Mouse (Mus musculus): ENCODE data around the gene Plekhs1.

Plekhs1 gene

GRCm38 (mm10) chr19:56531251-56531650, 69.8 kb downstream of the Plekhs1 start:
- DNase-seq: no peak

- no peak for DNase-seq
Measured at GRCm38 (mm10) chr19:56533291-56534071, 72.0 kb downstream of the Plekhs1 start.

GRCm38 (mm10) chr19:56534337-56534736, 72.9 kb downstream of the Plekhs1 start:
- no peak for DNase-seq

- no peak for DNase-seq
Measured at GRCm38 (mm10) chr19:56535064-56535463, 73.6 kb downstream of the Plekhs1 start.

- no peak for DNase-seq
Measured at GRCm38 (mm10) chr19:56535765-56536164, 74.3 kb downstream of the Plekhs1 start.
